Mouse (Mus musculus) lung, postnatal 25 days (tissue): Measurements from ENCODE around the gene Ezr.

ENCODE experiments used
- DNase-seq: peaks from one replicate; pipeline ENCODE4 v3.0.0; 2022; ENCODE audit warnings: low spot score

Gene Ezr

GRCm38 (mm10) chr17:6782611-6783005 is at the start of gene Ezr:
Ezr (minus strand) TSS chr17:6782784.
- peak; percentile 93 for DNase-seq

GRCm38 (mm10) chr17:6830004-6830592 is 47.5 kb upstream of the Ezr start:
- DNase-seq = no peak

DNA sequence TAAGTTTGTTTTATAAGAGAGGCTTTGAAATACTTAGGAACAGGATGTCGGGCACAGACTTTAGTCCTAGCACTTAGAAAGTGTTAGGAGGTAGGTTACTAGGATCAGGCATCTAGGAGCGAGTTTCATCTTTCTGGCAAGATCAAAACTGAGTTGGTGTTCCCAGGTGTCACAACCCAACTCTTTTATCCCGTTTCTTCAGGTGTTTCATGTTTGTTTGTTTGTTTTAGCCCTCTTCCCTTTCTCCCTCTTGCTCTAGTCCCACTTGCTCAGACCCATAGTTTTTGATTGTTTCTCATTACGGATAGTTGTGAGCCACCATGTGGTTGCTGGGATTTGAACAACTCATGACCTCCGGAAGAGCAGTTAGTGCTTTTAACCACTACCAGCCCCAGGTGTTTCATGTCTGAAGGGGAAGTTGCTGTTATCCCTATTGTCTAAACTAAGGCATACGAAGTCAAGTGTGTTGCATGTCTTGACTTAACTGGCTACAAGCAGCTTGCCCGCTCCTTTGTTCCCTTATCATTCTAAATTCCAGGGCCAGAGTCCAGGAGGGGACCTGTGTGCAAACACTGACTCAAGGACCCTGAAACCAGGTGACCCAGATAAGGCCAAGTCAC is 46.1 kb upstream of the Ezr start:
- DNase-seq = peak; percentile 62

- peak; percentile 97 for DNase-seq
Measured at GRCm38 (mm10) chr17:6827740-6828461, 45.3 kb upstream of the Ezr start.

DNA sequence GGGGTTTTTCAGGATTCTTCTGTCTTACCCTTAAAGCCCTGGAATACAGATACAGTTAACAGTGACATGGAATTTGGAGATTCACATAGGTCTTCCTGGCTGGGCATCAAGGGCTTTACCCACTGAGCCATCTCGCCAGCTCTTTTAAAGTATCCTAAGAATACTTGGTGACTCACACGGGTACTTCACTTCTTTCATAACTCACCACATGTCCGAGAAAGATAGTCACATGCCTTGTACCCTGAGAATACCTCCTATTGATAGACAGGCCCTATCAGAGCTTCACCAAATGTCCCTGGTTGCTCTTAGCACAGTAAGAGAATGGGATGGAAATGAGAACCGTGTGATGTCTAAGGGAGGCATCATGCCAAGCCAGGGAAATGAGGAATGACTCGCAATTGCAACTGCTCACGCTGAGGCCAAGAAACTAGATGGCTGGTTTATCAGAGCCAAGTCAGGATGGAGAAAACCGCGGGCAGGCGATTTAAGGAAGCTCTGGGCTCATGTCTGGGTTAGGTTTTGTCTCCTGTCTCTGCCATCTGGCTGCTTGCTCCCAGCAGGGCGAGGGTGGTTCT is 44.7 kb upstream of the Ezr start:
- DNase-seq = peak; percentile 57

GRCm38 (mm10) chr17:6816796-6817195 is 34.2 kb upstream of the Ezr start:
- DNase-seq = no peak

DNA sequence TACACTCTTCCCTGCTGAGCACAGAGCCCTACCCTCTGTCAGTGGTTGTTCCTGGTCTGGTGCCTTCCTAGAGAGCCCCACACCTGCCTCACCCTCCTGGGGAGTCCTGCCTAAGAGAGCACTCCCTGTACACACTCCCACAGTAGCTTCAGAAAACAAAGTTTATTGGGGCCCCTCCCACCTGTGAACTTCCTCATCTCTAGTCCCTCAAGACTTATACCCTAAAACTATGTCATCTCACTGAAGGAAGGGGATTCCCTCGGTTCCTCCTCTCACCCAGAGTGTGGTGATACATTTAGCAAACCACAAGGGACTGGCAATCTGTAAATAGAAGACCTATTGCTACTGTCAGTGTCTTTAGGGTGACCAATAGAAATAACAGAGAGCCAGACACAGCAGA is 33.6 kb upstream of the Ezr start:
- peak; percentile 61 for DNase-seq

DNA sequence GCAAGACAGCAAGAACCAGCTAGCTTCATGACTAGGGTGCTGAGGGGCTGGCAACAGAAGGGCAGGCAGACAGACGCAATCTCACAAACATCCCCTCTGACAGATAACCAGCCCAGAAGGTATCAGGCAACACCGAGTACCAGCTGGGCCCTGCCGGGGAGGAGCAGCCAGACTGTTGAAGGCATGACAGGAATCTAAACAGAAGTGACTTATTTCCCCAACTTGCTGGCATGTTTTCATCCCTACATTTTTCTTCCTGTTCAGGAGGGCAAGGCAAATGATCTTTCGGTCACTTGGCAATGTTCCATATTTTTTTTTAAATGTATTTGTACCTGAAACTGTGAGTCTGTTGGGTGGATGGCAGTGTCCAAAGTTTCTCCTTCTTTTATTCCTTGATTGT is 32.1 kb upstream of the Ezr start:
- DNase-seq = peak; percentile 53

DNA sequence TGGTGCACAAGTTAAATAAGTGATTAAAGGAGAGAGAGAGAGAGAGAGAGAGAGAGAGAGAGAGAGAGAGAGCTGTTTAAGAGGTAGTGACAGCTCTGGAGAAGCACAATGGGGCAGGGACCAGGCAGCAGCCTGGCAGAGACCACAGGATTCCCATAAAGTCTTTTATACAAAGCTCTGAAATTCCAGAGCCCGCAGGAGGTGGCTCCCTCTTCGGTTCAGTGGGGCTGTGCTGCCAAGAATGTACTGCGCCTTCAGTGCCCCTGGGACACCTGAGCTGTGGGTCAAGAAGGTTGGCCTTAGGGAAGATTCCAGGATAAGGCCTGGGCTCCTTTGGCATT is 30.2 kb upstream of the Ezr start:
- no peak for DNase-seq

- DNase-seq = no peak
Measured at GRCm38 (mm10) chr17:6811931-6812850, 29.6 kb upstream of the Ezr start.

GRCm38 (mm10) chr17:6809331-6809730 is 26.7 kb upstream of the Ezr start:
- DNase-seq = no peak

DNA sequence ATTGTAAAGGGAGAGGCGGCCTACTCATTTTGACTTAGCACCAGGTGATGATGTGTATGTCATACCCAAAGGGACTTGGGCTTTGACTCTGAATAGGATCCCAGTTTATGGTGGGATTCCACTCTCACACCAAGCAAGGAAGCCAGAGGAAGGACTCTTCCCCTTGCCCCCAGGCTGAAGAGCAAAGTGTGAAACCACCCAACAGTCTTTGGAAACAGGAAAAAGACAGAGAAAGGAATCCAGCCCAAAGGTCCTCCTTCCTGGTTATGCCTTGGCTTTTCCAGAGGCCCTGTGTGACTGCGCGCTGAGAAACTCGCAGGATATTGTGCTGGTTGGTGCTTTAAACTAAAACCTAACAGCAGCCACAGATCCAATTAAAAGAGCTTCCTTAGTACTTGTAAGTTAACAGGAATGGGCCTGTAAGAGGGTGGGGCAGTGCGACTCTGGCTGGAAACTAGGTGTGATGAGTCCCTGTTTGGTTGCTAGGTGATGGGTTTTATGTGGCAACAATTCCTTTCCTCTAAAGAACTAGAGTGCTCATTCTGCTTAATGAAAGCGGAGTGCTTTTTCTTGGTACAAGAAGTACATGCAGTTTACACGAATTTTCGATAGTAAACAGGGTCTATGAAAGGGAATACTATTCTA is 26.1 kb upstream of the Ezr start:
- DNase-seq = peak; percentile 64

DNA sequence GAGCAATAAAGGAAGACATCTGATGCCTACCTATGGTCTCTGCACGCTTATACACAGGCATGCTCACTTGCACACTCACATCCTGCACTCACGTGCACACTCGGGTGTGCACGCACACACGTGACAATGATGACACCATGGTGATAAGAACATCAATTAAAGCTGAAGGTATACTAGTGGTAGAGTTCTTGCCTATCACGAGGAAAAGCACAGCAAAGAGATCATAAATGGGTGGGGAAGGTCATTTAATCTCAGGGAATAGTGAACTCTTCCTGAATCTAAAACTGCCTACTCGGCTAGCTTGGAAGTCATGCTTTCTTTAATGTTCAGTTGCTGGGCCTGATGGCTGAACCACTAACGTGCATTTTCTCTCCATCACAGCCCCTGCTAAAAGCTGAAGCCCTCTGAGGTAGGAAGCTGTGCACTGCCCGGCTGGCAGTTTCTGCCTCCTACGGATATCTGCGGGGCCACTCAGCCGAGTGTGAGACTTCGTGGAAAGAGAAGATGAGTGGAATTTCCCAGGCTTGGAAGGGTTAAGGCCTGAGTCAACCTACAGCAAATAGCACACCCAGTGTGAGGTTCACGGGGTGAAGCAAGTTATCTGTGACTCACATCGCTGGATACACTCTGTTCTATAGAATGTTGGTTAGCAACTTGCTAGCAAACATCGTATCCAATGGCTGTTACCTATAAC is 25.4 kb upstream of the Ezr start:
- no peak for DNase-seq

GRCm38 (mm10) chr17:6804853-6805543 is 22.4 kb upstream of the Ezr start:
- DNase-seq = no peak

DNA sequence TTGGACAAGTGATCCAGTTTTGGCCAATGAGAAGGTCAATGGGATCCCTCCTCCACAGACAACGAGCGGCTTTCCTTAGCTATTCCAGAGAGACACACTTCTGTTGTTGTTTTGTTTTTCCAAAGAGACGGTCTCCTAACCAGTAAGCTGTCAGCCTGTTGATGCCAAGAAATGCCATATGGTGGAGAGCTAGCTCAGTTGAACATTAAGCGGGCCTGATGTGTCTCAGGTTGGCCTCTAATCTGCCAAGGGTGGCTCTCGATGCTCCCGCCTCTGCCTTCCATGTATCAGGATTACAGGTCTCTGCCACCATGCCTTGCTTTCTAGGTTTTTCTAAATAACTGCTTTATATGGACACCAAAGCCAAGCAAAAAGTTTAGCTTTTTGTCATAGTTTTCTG is 21.5 kb upstream of the Ezr start:
- DNase-seq = no peak

DNA sequence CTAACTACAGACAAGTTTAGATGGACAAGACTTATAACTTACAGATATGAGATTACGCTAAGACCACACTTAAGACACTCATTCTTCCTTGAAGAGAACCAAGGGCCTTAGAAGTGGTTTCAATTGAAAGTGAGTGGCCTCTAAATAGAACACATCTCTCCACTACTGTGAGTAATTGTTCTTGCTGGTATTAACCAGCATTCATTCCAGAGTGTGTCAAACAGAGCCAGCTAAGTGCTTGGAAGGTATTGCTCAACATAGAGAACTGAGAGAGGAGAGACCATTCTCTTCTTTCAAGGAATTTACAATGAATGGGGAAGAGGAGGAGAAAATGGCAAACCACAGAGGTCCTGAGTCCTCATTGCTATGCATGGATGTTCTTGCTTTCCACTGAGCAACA is 21.0 kb upstream of the Ezr start:
- peak; percentile 72 for DNase-seq

DNA sequence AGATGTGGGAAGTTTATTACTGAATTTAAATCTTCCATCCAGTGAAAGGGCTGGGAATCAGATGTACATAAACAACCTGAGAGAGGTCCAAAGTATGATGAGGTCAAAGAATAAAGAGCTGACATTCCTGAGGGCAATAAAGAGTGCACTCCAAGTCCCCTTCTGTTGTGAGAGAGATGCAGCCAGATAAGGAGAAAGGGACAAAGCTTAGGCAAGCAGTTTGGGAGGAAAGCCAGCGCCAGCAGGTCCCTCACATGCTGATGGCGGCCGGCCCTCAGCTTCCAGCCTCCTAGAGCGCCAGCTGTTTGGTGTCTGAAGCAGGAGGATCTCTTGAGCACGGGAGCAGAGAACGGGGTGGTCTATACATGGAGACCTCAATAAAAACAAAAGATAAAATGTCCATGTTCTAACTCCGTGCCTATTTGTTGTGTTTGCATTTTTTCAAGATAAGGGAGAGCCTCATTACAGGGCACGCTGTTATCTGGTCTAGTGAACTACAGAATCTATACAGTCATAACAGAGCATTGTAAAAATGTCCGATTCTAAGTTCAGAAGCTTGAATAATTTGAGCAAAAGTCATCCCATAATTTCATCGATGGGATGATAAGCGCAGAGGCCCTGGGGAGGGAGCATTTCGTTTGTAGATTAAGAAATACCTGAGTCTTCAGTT is 15.9 kb upstream of the Ezr start:
- DNase-seq = peak; percentile 64

DNA sequence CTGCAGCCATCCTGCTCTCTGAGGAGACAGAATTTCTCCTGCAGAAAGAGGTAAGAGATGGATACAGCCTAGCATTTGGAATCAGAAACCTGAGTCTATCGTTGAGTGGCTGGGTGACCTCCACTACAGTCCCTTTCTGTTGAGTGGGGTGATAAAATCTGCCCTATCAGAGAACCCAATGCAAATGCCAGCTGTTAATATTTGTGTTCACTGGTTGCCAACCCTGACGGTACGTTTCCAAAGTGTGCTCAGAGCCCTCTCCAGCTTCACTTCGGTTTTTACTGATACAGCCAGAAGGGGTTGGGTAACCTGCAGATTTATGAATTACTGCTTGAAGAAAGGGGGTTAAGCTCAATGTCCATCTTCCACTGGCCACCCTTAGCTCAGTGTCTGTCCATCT is 14.9 kb upstream of the Ezr start:
- DNase-seq = peak; percentile 50

DNA sequence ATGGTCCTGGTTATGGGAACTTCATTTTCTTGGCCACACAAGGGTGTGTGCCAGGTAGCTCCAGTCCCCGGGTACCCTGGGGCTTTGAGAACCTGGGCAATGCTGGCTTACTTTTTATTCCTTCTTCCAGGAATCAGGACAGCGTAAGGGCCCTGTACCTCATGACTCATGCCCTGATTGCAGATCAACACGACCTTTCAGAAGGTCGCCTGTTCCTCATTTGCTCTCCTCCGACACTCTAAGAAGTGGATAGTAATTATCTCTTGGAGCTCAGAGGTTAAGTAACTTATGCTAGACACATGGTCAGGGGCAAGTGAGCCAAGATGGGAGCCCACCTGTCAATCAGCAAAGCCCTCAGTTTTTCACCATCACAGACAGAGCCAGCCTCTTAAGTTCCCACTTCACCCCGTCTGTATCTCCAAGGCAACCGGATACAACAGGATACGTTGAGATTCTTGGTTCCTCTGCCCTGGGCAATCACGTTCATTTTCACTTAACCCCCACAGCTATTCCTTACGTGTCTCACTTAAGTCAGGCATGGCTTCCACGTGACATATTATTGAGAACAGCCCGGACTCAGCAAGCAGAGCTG is 11.7 kb upstream of the Ezr start:
- DNase-seq = no peak
